Mouse (Mus musculus): ENCODE data around the gene Slc16a7.

DNA sequence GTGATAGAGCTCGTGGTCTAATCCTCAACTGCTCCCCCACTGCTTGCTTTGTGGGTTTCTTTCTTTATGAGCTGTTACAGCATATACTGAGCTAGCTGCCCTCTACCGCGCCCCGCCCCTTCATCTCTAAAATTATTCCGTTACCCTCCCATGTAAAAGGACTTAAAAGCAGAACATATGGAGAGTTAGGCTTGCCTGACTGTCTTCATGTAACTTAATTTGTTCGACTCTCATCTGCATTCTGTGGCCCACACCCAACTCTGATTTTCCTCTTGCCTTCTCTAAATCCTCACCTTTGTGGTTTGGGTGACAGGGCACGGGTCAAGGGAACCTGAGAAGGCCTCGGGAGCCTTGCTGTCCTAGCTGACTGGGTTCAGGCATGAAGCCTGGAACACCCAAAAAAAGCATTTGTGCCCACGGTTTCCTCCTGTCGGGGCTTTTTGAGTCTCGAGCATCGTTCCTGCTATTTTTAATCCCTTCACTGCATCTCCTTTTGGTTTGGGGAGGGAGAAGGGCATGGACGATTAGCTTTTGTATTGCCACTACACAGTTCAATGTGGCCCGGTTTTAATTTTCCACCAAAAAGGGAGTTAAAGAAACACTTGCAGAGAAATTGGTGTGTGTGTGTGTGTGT lies 1.4 kb downstream of the Slc16a7 start:
- TF ChIP-seq POLR2A (IDR thresholded peaks at IDR 0.05; ENCODE audit: control insufficient read depth, low read depth, low read length) (no peak), CTCF (IDR thresholded peaks at IDR 0.05; ENCODE audit: control insufficient read depth, insufficient read depth, insufficient replicate concordance, low read depth, low read length) (no peak)
